Mouse (Mus musculus) lung, postnatal 4 days (tissue): Measurements from ENCODE around the gene Efcab11.

ENCODE experiments used
- DNase-seq, 2 experiments: peaks; one replicate each; pipeline ENCODE4 v3.0.0; 2021

Efcab11 gene

GRCm38 (mm10) chr12:99669976-99670761 is 214.1 kb downstream of the Efcab11 start:
- DNase-seq, result peak in 1 of 2 experiments; percentile 15

- no peak for DNase-seq
Measured at GRCm38 (mm10) chr12:99654991-99655880, 229.0 kb downstream of the Efcab11 start.

- no peak for DNase-seq
Measured at GRCm38 (mm10) chr12:99652459-99652858, 231.8 kb downstream of the Efcab11 start.

- DNase-seq, result no peak
Measured at GRCm38 (mm10) chr12:99649732-99650131, 234.5 kb downstream of the Efcab11 start.

GRCm38 (mm10) chr12:99648781-99649180 is 235.5 kb downstream of the Efcab11 start:
- no peak for DNase-seq

- DNase-seq, result peak; percentile 35 to 43
Measured at GRCm38 (mm10) chr12:99646556-99647354, 237.5 kb downstream of the Efcab11 start.

- DNase-seq, result peak; percentile 59 to 75
Measured at GRCm38 (mm10) chr12:99645418-99645817, 238.8 kb downstream of the Efcab11 start.

GRCm38 (mm10) chr12:99644966-99645365 is 239.3 kb downstream of the Efcab11 start:
- DNase-seq, result no peak
